Mouse (Mus musculus) right cerebral cortex, adult 2 months (tissue): ENCODE measurements around the gene Fam49a.
A peak's percentile ranks its signal among the peaks of the same experiment; 100 is the strongest.
"Not testable (repeated sequence)": the region's sequence is repeated elsewhere in the genome, so short reads cannot be mapped to it uniquely, and the experiment has no call there.

ENCODE experiments used
- DNase-seq, 2 experiments: peaks; one replicate each; pipeline ENCODE4 v3.0.0; 2021 to 2022; ENCODE audit warnings: low spot score in 2 of 2

Fam49a gene

DNA sequence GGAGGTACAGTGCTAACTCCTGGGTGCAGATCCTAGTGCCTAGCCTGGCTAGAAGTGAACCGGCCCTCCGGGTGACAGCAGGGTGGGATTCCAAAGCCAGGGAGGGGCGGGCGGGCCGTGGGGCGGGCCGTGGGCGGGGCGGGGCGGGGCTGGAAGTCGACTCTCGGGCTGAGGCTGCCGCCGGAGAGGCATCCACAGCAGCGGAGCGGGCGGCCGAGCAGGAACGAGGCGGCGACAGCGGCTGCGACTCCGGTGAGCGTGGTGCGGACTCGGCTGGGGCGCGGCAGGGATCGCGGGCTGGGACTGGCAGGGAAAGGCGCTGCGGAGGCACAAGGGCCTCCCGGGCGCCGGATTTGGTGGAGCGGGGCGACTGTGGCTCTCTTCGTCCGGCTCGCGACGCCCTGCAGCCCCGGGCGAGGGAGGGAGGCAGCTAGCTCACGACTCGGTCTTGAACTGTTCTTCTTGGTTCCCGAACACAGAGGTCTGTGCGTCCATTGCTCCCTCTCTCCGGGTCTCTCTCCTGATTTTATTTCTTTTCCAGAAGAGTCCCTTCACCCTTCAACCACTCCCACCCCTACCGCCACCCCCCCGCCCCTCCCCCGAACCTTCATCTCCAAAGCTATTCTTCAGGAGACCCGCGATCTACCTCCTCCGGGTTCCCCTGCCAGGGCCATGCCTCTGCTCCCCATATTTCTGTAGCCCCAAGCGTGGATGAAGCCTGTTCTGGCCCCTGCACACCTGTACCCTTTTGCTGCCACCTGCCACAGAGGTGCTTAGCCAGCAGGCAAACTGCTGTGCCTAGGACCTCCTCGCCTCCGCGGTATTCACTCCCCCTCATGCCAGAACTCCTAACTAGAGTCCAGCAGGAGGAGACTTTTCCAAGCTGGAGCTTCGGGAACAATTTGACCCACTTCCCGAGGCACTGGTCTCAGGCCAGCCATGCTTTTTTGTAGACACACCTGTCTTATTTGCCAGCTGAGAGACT is at the start of gene Fam49a:
Fam49a (plus strand) TSS at position 153 of the 985 bp plus-strand sequence.
- peak; percentile 78 for DNase-seq

DNA sequence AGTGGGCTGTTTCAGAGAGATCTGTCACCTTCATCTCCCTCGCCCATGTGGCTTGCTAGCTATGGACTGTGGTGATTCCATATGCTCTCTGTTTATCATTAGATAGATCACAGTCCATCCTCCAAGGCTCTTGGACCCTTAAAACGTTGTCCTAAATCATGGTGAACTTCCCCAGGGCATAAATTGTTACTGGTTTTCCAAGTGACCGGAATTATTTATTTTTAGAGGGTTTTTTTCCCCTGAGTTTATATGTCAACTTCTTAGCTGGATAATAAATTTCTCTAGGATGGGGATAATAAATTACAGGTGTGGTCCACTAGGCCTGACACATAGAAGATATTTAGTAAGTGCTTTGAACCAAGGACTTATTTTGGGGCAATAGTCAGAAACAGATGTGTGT is 48.4 kb upstream of the Fam49a start:
- DNase-seq, result no peak

DNA sequence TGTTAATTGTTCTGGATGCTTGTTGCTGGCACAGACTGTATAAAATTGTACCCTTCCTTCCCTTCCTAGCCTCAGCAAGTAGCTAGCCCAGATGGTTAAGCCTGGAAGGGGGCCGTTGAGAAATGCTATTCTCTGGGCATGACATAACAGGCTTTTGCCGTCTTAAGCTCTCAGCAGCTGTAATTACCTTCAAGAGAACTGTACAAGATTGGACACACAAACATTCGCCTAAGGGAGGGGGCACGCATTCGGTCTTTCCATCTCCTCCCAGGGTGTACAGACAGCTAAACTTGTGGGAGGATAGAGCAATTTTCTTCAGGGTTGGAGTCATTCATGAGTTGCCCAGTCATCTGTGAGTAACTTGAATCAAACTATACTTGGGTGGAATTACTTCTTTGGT is 43.0 kb upstream of the Fam49a start:
- DNase-seq, result no peak

DNA sequence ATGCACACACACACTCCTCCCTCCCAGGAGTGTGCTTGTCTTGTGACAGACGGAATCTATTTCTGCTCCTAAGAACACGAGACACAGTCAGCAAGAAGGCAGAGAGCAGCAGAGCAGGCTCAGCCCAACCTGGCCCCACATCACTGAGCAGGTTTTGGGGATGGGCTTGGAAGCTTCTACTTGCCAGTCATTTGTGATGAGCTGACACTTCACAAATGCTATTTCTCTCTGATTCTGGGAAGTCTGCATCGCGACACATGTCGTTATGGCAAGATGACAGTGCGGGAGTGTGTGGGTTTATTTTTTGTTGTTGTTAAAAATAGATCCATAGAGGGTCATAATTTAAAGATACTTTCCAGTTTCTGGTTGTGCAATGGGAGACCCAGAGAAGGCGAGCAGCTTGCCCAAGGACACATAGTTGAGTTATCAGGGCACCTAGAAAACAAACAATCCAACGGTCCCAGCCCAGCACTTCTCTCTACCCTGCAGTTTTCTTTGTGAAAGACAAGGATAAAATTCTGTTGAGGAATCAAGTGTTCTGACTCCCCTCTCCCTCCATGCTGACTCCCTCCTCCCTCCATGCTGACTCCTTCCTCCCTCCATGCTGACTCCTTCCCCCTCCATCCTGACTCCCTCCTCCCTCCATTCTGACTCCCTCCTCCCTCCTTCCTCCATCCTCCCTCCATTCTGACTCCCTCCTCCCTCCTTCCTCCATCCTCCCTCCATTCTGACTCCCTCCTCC is 41.0 kb upstream of the Fam49a start:
- peak; percentile 53 to 60 for DNase-seq

DNA sequence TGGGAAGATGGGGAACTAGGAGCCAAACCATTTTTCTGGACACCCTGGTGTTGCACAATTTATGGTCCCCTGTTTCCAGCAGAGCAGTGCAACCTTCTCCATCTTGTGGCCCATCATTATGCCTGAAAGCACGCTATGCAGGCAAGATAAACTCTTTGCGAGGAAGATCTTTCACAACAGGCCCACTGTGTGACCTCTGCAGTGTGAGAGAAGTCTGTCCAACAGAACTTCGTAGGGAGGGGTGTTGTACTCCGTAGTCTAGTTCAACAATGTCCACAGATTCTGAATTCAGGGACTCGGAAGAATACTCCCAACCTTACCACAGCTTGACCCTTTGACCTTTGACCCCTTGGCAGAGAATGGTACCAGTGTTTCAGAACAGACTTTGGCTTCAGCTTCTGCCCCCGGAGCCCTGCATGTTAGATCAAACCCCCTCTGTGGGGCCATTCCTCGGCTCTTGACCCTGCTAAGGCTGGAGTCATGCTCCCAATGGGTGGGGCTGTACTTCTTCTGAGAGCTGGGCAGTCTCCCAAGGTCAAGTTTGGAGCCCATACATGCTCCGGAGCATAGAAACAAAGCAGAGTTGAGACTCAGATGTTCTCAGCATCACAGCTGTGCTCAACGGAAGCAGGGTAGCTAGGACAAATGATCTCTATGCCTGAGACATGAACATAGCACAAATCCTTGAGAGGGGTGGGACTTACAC is 39.2 kb upstream of the Fam49a start:
- DNase-seq, result no peak

DNA sequence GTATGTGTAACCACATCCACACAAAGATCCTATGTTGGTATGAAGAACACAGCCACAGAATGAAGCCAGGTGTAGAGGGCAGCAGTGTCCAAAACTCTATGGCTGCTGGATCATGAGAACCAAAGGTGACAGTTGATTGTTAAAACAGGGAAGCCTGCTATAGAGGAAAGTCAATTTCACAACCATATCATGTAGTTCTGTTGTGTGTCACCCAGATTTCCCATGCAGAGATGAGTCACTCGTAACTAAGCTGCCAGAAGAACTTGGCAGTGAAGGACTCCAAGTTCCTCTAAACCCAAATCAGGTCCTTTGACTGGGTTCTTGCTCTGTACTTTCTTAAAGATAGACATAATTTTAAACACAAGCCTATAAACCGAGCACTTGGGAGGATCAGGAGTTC is 38.6 kb upstream of the Fam49a start:
- peak; percentile 48 to 54 for DNase-seq

DNA sequence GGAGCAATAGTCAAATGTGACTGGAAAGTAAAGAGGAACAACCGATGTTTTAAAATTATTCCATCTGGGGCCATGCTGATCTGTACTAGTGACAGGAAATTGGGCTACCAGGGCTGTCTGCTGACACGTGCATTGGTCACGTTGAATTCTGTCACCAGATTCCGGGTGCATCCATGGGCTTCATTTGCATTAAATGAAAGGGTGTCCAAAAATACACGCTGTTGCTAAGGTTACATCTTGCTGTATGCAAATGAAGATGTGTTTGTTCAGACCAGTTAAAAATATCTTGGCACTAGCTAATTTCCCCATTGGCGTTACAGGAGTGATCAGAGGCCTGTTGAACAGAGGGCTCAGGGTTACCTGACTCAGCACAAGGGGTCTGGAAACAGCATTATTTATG is 36.2 kb upstream of the Fam49a start:
- DNase-seq, result peak; percentile 79 to 80

DNA sequence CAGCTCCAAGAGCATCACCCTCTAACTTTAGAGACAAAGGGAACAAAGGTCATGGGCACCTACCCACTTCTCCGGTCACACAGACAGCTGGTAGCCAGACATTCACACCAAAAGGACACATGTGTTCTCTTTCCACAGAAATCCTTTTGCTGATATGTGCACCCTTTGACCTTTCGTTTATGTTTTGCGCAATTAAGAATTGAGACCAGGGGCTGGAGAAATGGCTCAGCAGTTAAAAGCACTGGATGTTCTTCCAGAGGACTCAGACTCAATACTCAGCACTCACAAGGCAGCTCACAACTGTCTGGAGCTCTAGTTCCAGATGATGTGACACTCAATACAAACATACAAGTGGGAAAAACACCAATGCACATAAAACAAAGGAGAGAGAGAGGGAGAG is 34.3 kb upstream of the Fam49a start:
- no peak for DNase-seq

DNA sequence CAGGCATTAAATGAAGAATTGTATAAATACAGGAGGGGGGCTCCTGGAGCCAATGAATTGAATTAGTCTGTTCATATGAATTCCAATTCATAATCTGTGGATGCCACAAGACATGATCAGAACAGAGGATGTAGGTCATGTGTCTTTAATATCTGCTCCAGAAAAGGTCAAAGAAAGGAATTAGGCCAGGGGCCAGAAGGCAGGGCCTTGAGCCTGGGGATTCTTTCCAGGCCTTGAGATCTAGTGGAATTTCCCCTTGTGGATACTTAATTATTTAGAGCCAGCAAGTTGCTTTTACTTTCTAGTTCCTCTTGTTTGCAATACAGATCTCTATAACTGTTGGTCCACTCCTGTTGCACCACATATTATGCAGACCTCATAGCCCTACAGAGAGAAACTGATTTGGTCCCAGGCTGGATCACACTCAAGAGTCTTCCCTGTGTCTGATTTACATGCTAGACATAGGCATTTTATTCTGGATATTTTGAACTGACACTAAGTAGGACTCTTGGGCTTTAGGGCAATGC is 31.8 kb upstream of the Fam49a start:
- DNase-seq, result no peak

DNA sequence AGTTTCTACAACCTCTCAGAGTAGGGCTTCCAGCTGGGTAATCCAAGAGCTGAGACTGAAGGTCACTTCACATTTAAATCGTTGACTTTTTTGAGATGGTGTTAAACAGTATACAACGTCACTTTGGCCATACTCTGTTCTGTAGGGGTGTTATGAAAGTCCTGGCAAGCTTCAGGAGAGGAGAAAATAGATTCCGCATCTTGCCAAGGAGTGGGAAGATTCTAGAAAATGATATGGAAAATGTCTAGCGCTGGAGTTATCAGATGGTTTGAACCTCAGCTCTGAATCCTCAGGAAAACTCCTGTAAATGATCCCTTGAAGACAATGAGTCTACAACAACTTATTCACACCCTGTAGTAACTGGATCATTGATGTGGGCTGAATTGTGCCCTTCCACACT is 29.8 kb upstream of the Fam49a start:
- DNase-seq, result no peak

DNA sequence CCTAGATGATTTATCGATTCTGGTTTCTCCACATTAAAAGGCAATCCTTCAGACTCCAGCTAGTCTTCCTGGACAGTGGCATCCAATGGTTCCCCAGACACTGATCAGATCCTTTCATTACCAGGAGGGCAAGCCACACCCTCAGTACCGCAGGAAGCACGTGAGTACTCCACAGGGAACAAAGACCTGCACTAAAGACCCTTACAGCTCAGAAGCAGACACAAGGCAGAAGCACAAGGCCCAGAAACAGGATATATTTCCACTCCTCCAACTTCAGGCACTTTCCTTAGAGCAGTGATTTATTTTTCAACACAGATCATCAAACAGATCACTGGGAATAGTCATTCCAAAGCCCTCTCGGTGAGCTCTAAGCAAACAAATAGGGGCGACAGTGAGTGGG is 25.0 kb upstream of the Fam49a start:
- DNase-seq, result no peak

DNA sequence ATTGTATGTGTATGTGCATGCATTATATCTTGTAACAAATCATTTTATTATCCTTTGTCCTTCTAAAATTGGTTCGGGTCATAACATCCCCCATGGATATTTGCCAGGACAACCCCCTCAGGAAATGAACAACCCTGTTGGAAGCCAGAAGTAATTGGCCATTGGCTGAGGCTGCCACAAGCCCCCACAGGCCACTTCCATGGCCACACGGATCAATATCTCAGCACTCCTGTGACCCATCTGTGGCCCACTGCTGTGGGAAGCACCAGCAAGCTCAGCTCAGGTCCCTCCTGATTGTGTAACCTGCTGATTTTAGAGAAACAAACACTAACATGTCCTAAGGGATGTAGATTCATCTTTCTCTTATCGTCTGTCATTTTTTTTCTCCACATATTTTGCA is 22.4 kb upstream of the Fam49a start:
- DNase-seq, result no peak

DNA sequence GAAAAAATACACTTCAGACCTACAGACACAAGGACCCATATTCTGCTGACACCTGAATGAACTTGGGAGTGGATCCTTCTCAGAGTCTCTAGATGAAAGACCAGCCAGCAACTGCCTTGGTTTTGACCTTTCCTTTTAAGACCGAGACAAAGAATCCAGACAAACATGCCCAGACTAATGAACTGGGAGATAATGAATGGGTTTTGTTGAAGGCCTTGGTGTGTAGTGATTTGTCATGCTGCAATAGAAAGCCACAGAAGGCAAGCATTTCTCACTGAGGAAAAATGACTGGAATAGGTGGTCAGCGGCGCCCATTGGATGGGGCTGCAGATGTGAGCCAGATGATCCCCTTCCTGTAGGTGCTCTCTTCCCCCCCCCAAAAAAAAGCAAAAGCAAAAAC is 18.8 kb upstream of the Fam49a start:
- DNase-seq, result no peak

DNA sequence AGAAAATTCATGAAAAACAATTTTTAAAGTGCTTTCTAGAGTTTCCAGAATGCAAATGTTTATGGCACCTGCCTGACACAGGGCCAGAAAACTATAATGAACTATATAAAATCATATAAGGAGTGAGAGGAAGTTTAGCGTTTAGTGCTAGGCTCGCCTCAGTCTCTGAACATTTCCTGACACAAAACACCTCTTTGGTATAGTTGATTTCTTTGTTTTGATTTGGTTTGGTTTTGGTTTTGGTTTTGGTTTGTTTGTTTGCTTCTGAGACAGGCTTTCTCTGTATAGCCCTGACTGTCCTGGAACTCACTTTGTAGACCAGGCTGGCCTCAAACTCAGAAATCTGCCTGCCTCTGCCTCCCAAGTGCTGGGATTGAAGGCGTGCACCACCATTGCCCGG is 14.9 kb upstream of the Fam49a start:
- DNase-seq, result not testable (repeated sequence)

DNA sequence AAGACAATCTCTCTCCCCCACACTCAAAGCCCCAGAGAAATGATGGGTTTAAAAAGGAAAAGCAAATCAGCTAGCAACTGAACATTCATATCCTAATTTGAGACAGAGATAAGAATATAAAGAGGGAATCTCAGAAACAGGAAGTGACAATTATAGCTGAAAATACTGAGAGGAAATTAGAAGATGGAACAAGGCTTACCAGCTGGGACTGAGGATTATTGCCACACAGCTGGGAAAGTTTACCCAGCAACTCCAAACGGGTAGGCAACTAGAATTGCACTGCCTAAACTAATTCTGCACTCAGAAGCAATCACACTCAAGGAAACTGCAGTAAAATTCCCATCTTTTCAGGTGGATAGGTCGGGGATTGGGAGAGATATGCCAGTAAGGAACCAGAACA is 12.4 kb upstream of the Fam49a start:
- no peak for DNase-seq

DNA sequence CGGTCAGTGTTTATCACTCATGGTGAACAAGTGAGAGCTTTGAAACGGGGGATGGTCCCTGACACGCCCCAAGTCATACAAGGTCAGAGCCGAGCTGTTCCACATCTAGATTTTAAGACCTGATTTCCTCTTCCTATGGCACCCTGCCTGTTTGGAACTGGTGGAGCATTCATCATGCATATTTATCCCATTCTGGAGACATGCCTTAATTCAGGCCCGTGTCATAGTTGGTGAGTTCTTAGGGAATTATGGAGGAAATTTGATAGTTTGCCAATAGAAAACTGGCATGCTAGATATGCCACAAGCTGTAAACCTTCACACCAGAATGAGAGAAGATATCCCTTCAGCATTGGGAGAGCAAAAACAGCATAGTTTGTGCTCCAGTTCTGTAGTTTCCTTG is 8.4 kb upstream of the Fam49a start:
- no peak for DNase-seq

DNA sequence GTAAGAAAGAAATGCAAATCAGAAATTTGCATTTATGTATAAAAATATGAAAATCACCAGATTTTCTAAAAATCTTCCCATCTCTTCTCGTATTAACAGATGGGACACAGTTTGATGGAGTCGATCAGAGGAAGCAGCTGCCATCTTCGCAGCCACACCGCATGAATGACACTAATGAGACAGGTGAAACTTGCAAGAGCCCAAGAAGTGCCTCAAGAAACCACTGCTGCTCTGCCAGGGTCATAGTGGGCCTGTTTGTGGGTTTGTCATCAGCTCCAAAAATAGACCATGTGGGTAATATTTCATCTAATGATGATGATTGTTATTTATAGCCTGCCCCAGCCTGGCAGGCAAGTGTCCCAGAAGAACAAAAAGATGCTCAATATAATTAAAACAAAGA is 7.8 kb upstream of the Fam49a start:
- no peak for DNase-seq

DNA sequence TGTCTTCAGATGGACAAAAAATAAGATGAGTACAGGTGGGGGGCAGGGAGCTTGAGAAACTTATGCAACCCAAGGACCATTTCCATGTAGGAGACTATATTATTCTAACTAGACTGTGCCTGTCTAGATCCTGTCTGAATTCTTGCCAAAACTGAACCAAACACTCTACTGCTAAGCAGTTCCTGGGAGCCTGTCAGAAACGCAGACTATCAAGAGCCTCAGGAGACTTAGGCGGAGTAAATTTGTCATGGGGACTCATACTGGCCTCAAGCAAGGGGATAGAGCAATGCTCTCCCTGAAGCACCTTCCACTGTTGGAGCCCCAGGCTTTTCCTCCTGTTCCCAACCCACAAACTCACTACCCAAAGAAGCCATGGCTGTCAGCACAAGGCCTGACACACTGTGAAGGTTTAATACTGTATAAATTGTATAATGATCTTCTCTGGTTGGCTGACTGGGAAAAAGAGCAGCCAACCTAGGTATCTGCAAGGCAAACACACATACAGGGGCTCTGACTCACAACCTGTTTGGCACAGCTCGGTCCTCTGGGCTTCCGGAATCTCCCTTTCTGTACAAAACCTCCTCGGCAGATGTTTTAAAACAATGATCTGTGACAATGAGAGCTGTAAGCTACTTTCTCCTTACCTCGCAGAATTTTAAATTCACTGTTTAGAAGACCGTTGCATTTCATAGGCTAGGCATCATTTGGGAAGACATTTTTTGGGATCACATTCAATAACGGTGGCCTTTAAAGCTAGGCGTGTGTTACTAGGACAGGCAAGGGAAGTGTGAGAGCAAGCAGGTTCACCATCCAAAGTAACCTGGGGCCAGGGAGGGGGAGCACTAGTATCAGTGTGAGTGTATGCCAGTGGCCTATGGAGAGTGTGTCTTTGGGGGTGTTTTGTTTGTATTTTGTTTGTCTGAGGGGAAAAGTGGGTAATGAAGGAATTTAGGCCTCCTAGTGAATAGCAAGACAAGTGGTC is 669 bp upstream of the Fam49a start:
- DNase-seq, result no peak

DNA sequence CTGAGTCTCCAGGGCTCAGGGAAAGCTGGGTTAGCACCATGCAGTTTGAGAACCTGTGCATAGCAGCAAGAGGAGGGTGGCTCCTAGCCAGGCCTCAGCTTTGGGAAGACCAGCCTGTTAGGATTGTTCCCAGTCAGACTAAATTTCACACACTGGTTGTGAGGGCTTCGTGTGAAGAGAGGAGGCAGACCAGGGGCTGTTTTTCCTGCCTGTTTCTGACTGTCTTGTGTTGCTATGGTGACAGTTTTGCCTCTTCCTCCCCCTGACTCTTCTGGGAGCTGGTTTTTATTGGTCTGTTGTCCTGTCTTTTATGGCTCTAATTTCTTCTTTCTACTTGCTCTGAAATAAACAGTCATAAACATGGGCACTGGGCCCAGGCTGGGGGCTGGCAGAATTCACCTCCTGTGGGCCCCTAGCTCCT is 1.4 kb downstream of the Fam49a start:
- peak; percentile 71 to 73 for DNase-seq

DNA sequence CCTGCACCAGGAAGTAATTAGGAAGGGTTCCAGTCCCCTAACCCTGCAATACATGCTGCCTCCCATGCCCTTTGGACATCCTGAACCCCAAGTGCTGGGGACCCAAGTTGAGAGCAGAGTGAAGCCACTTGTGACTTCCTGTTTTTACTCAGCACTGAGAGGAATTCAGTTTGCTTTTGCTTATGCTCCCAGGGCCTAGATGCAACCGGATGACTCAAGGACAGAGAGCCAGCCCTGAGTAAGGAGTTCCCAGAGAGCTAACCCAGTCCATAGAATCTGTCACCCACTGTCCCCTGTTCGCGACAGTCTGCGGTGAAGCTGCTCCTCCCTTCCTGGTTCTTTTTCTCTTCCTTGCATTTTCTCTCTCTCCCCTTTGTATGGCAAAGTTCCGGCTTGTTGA is 2.2 kb downstream of the Fam49a start:
- DNase-seq, result no peak

DNA sequence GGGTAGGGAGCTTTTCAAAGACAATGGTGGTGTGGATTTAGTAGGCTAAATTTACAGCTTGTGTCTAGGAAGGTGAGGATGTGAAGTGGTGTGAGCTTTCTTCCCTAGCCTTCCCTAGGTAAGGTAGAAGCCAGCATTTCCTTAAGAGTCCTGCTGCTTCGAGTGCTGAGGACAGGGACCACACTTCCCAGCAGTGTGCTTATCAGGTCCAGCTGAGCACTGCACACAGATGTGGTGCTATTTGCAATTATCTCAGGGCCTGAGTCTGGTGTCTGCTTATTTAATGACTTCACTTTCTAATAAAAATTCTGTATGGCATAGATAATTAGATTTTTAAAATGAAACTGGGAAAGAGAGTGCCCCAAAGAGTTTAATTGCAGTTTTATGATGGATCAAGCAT is 4.6 kb downstream of the Fam49a start:
- no peak for DNase-seq
